In the genomic region with DNA sequence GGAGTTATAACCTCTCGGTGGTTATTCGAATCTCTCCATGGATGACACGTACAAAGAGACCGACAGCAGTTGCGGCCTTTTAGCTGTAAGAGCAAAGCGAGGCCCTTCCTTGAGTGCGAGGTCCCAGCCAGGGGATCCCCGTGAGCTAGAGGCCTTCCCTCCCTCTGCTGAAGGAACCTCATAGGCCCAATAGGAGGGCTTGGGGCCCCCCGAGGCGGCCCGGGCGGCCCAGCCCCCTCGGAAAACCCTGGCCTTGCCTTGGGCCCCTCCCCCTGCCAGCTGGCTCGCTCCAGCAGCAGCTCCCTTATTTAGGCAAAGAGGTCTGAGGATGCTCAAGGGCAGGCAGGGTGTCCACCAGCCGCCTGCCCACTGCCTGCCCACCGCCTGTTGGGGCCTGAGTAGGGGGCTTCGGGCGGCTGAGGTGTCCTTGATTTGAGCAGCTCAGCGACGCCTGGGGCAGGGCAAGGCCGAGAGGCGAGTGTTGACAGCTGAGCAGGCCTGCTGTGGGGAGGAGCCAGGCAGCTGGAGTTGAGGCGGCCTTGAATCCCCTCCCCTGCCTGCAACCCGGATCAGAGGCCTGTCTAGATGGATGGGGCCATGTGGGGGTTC, we compare ENCODE assay signal across 8 mouse cellular contexts. TPM values are rescaled to one million over a fixed set of nuclear protein-coding genes. Genes with fewer than 3 reads are reported as not detected.
DNase-seq lines count a peak whose midpoint lies in the region; ATAC-seq and TF ChIP-seq lines count a peak whose summit lies in the region.

No protein-coding gene starts in this region.

- peak overlapping the region; percentile 91 for H3K4me2 ChIP-seq in intestine, postnatal 0 days (replicated peaks; ENCODE audit: low read depth)
- peak overlapping the region; percentile 98 for H3K4me2 ChIP-seq in neural tube, embryonic 12.5 days (replicated peaks)

- H3K27ac ChIP-seq in brown adipose tissue, adult 24 weeks (replicated peaks; ENCODE audit: low read depth, low read length), result no peak overlapping the region
- peak overlapping the region; percentile 73 for H3K27ac ChIP-seq in intestine, postnatal 0 days (ENCODE audit: low read depth, low read length)
- H3K27ac ChIP-seq in neural tube, embryonic 12.5 days, result peak overlapping the region; percentile 98

- H3K9ac ChIP-seq in intestine, postnatal 0 days (ENCODE audit: low read depth, low read length), result peak overlapping the region; percentile 34
- peak overlapping the region; percentile 86 for H3K9ac ChIP-seq in neural tube, embryonic 12.5 days

- H3K9me3 ChIP-seq in intestine, postnatal 0 days (ENCODE audit: control insufficient read depth), result no peaks in the 10 kb centered on the region
- H3K9me3 ChIP-seq in neural tube, embryonic 12.5 days, result no peaks in the 10 kb centered on the region

- no peak for TF ChIP-seq CTCF in intestine, postnatal 0 days (IDR thresholded peaks at IDR 0.05; ENCODE audit: low read depth)

- peak; percentile 25; the same call in 1 of the 2 replicates for ATAC-seq in intestine, postnatal 0 days
- ATAC-seq in neural tube, embryonic 12.5 days (ENCODE audit: low FRiP score, low read depth), result peak; percentile 39

- peaks cover 44% of the 10 kb centered on the region for H3K27me3 ChIP-seq in intestine, postnatal 0 days (replicated peaks; ENCODE audit: control insufficient read depth, insufficient read depth, low read length)
- H3K27me3 ChIP-seq in neural tube, embryonic 12.5 days (replicated peaks), result peaks cover 21% of the 10 kb centered on the region

- 0 out of 2 replicates have a peak overlapping the region, but pooled peaks have one; percentile 45 for H3K4me3 ChIP-seq in brown adipose tissue, adult 24 weeks (ENCODE audit: insufficient read depth, low read depth, low read length)
- peak overlapping the region; percentile 66 for H3K4me3 ChIP-seq in intestine, postnatal 0 days (ENCODE audit: low read depth, low read length)
- peak overlapping the region; percentile 77 for H3K4me3 ChIP-seq in neural tube, embryonic 12.5 days

- 4% methylated on average over 24 of the region's 24 CpGs for WGBS in intestine, postnatal 0 days
- 1% methylated on average over 24 of the region's 24 CpGs for WGBS in neural tube, embryonic 12.5 days

- no peaks in the 10 kb centered on the region for H3K36me3 ChIP-seq in intestine, postnatal 0 days (ENCODE audit: control insufficient read depth, insufficient read depth)
- H3K36me3 ChIP-seq in neural tube, embryonic 12.5 days, result no peaks in the 10 kb centered on the region

- peak; percentile 75 to 84 for DNase-seq in kidney, postnatal 4 days
- DNase-seq in kidney, postnatal 25 days, result no peak
- peak; percentile 20 for DNase-seq in gastrocnemius, postnatal 25 days
- no peak for DNase-seq in right cerebral cortex, postnatal 10 days (ENCODE audit: low spot score in 2 of 2)
- DNase-seq in right cerebral cortex, postnatal 14 days, result no peak

- peaks cover 3% of the 10 kb centered on the region for H3K4me1 ChIP-seq in brown adipose tissue, adult 24 weeks (ENCODE audit: control insufficient read depth, insufficient read depth, insufficient read length, low read length)
- H3K4me1 ChIP-seq in intestine, postnatal 0 days (replicated peaks; ENCODE audit: control insufficient read depth, insufficient read depth, low read length), result no peaks in the 10 kb centered on the region
- H3K4me1 ChIP-seq in neural tube, embryonic 12.5 days, result peaks cover 65% of the 10 kb centered on the region

RNA-seq across cellular contexts. Expression of gene Kcnh2, which starts 1.0 kb away (rescaled TPM):
- 1.4 and 2.3 TPM in 2 replicates for polyA plus RNA-seq in brown adipose tissue, adult 24 weeks (2012; ENCODE audit: insufficient read depth, insufficient read length, missing spikeins)
- 1 to 10 TPM; 2.1 to 3.7 TPM for total RNA-seq in gastrocnemius, postnatal 25 days (2021)
- 3.0 and 3.1 TPM in 2 replicates for polyA plus RNA-seq in intestine, postnatal 0 days (2015; fragmentation: Nextera tagmentation; extraction: Ambion mirVana)
- 15.1 and 18.6 TPM in 2 replicates for polyA plus RNA-seq in neural tube, embryonic 12.5 days (2016; fragmentation: Nextera tagmentation; extraction: Ambion mirVana)

RNA-seq across cellular contexts. Expression of gene Nos3, which starts 12.3 kb away (rescaled TPM):
- polyA plus RNA-seq in brown adipose tissue, adult 24 weeks (2012; ENCODE audit: insufficient read depth, insufficient read length, missing spikeins), result 10.2 and 11.2 TPM in 2 replicates
- total RNA-seq in gastrocnemius, postnatal 25 days (2021), result 1 to 10 TPM; 5.6 to 7.7 TPM
- polyA plus RNA-seq in intestine, postnatal 0 days (2015; fragmentation: Nextera tagmentation; extraction: Ambion mirVana), result 3.5 and 3.7 TPM in 2 replicates
- 9.2 and 9.4 TPM in 2 replicates for polyA plus RNA-seq in neural tube, embryonic 12.5 days (2016; fragmentation: Nextera tagmentation; extraction: Ambion mirVana)

RNA-seq across cellular contexts. Expression of gene Atg9b, which starts 39.6 kb away (rescaled TPM):
- 5.8 and 6.2 TPM in 2 replicates for polyA plus RNA-seq in brown adipose tissue, adult 24 weeks (2012; ENCODE audit: insufficient read depth, insufficient read length, missing spikeins)
- under 1 TPM; 0.10 to 0.19 TPM for total RNA-seq in gastrocnemius, postnatal 25 days (2021)
- polyA plus RNA-seq in intestine, postnatal 0 days (2015; fragmentation: Nextera tagmentation; extraction: Ambion mirVana), result 0.42 and 0.61 TPM in 2 replicates
- polyA plus RNA-seq in neural tube, embryonic 12.5 days (2016; fragmentation: Nextera tagmentation; extraction: Ambion mirVana), result 0.34 and 0.35 TPM in 2 replicates

RNA-seq across cellular contexts. Expression of gene Abcb8, which starts 41.1 kb away (rescaled TPM):
- polyA plus RNA-seq in brown adipose tissue, adult 24 weeks (2012; ENCODE audit: insufficient read depth, insufficient read length, missing spikeins), result 107 and 122 TPM in 2 replicates
- total RNA-seq in gastrocnemius, postnatal 25 days (2021), result 10 to 100 TPM; 33.1 to 40.2 TPM
- 40.4 and 40.9 TPM in 2 replicates for polyA plus RNA-seq in intestine, postnatal 0 days (2015; fragmentation: Nextera tagmentation; extraction: Ambion mirVana)
- polyA plus RNA-seq in neural tube, embryonic 12.5 days (2016; fragmentation: Nextera tagmentation; extraction: Ambion mirVana), result 45.9 and 52.7 TPM in 2 replicates

Comparison
In these comparisons a context has a peak if more than half of its experiments do, and no peak if none do; other contexts are left out.
1. DNase-seq: peak in kidney, postnatal 4 days (2 of 2) and gastrocnemius, postnatal 25 days (single experiment); none in kidney, postnatal 25 days (0 of 2), right cerebral cortex, postnatal 10 days (0 of 2) and right cerebral cortex, postnatal 14 days (single experiment).
2. Peak in every context shown above with its lines, with median percentiles within 50 percentile points of each other: H3K4me3 ChIP-seq.